Mouse (Mus musculus): ENCODE measurements around the gene Iqsec1.

DNA sequence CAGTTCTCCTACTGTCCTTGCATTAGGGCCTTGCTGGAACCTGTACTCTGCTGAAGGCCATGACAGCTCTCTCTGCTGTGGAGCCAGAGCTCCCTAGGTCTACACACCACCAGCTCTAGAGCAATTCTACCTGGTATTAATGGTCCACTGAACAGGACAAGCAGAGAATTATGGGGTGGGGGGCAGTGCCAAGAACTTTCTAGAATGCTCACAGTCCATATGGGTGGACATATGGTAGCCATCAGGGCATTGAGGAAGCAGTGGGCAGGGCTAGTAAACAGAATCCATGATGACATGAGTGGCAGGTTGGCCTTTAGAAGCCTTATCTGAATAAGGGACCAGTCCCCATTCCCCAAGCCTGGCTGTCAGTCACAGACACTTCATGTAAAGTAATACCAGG, 197.6 kb downstream of the Iqsec1 start:
- TF ChIP-seq CTCF (conservative IDR thresholded peaks at IDR 0.05 in 1 of 2, IDR thresholded peaks at IDR 0.05 in 1 of 2; ENCODE audit: low read depth in 2 of 2, low read length in 2 of 2) (no peak), ZNF384 (IDR thresholded peaks at IDR 0.05; ENCODE audit: low read depth, low read length) (no peak), MXI1 (IDR thresholded peaks at IDR 0.05; ENCODE audit: low read depth, low read length) (no peak), CHD1 (IDR thresholded peaks at IDR 0.05; ENCODE audit: low read depth, low read length) (no peak), POLR2A (IDR thresholded peaks at IDR 0.05; ENCODE audit: low read depth, low read length) (no peak), USF1 (IDR thresholded peaks at IDR 0.05; ENCODE audit: low read depth, low read length) (no peak), ZKSCAN1 (IDR thresholded peaks at IDR 0.05; ENCODE audit: borderline replicate concordance, low read depth, low read length) (no peak), EP300 (IDR thresholded peaks at IDR 0.05; ENCODE audit: low read length) (no peak), RCOR1 (conservative IDR thresholded peaks at IDR 0.05; ENCODE audit: low read depth, low read length) (no peak), MEF2A (IDR thresholded peaks at IDR 0.05; ENCODE audit: borderline replicate concordance, low read depth, low read length) (no peak), JUND (conservative IDR thresholded peaks at IDR 0.05; ENCODE audit: low read depth, low read length) (no peak), MAFK (IDR thresholded peaks at IDR 0.05; ENCODE audit: insufficient replicate concordance, low read length) (no peak), RAD21 (IDR thresholded peaks at IDR 0.05; ENCODE audit: low read depth, low read length) (no peak)
